Mouse (Mus musculus) B cell, adult 2 months (primary cell): ENCODE measurements around the gene Ptpn13.

ENCODE experiments used
- DNase-seq, 2 experiments: peaks; one replicate each; pipeline ENCODE4 v3.0.0; 2022

The Ptpn13 gene

GRCm38 (mm10) chr5:103423305-103423926 lies 1.6 kb upstream of the Ptpn13 start:
- no peak for DNase-seq

DNA sequence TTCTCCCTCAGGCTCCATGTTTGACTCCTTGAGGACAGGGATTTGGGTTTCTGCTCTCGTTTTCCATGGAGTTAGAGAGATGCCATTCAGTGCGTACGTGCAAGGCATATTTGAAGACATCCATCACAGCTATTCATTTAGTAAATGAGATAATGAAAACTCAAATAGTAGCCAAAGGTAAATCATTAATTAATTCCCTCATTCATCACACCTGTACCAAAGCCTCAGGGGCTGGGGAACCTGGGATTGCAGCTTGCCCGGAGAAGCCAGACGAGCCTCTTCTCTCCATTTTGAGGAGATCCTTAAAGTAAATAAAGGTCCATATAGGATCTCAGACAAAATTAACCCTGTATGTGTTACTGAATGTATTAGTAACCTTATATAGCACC lies 1.1 kb upstream of the Ptpn13 start:
- no peak for DNase-seq

GRCm38 (mm10) chr5:103425363-103426031 lies 505 bp downstream of the Ptpn13 start:
- DNase-seq = no peak

DNA sequence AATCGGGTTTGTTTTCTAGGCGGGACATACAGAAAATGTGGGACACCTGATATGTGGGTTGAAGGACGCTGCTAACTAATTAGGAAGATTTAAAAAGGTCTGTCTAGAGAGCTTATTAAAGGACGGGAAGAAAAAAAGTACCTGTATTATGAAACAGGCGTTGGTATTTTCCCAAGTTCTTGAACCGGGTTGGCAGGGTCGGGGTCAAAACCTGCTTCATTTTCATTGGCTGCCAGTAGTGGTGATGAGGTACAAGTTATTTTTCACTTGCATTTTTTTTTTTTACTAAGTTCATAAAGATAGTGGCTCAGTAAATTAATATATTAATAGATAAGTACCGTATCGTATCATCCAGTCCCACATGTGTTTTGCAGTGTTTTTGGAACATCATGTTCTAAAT lies 1.3 kb downstream of the Ptpn13 start:
- no peak for DNase-seq

GRCm38 (mm10) chr5:103430986-103431385 lies 6.0 kb downstream of the Ptpn13 start:
- no peak for DNase-seq

- DNase-seq = no peak
Measured at GRCm38 (mm10) chr5:103431479-103431878, 6.5 kb downstream of the Ptpn13 start.

DNA sequence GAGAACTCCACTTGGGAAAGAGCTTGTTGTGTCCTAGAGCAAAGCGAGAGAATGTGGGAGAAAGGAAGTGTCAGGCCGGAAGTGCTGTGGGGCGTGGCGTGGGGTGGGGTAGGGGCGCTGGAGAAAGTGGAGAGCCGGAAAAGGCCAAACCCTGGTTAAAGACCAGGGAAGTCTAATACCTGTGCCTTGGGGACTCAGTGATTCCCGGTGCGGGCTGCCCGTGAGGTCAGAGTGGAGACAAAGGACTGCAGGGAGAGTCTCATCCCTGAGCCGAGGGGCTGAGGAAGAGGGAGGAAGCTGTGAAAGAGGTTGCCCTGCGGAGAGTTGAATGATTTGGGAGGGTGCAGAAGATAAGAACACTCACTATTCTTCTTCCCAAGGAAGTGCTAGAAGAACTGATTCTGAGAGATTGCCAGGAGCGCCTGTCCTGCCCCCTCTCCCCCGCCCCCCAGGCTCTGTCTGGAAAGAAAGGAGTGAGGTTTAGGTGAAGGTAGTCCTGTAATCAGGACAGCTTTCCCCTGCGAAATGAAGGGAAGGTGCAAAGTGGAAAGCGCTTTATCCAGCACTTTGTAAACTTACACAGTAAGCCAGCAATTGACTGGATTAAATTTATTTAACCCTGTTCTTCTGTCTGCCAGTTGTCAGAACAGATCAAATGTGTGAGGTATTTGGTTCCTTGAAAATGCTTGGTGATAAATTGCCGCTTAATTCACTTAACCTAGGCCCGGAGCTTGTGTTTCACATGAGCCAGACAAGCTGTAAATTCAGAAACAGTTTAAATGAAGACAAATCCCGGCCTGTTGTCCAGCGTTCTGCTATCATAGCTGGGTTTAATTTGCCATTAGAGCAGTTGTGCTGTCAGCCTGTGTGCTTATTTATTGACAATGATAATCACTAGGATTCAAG lies 11.3 kb downstream of the Ptpn13 start:
- DNase-seq = no peak

GRCm38 (mm10) chr5:103437714-103438113 lies 12.7 kb downstream of the Ptpn13 start:
- no peak for DNase-seq

GRCm38 (mm10) chr5:103439171-103439570 lies 14.2 kb downstream of the Ptpn13 start:
- DNase-seq = no peak

- no peak for DNase-seq
Measured at GRCm38 (mm10) chr5:103440418-103441276, 15.7 kb downstream of the Ptpn13 start.

DNA sequence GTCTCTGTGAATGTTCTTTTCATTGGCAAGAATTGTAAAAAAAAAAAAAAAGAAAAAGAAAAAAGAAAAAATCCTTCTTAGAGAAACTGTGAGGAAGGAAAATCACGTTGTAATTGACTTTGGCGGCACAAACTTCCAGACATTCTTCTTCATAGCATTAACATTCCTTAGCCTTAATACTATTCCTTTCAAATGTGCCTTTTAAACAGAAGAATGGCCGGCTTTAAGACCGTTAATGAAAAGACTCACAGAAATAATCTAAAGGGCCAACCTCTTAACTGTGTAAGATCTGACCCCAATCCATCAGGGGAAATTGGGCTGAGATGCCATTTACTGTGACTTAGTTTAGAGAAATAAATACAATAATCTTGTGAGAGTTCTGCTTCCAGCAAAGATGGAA lies 16.7 kb downstream of the Ptpn13 start:
- DNase-seq = no peak

DNA sequence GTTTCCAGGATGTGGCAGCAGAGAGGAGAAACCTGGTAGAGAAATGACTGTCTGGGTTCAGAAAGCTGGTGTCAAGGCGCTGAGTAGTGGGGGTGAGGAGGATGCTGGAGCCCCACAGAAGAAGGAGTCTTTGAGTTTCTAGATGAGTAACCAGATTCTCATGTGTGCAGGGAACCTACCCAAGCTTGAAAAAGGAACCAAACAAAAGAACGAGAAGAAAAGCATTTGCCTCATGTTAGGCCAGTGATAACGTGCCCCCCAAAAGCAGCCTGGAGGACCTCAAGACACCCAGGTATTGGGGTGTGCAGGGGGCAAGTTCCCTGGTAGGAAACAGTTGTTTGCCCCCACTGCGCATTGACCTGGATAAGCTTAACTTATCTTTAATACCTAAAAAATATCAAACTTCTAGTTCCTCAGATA lies 17.3 kb downstream of the Ptpn13 start:
- DNase-seq = no peak

- DNase-seq = no peak
Measured at GRCm38 (mm10) chr5:103442921-103443320, 17.9 kb downstream of the Ptpn13 start.

DNA sequence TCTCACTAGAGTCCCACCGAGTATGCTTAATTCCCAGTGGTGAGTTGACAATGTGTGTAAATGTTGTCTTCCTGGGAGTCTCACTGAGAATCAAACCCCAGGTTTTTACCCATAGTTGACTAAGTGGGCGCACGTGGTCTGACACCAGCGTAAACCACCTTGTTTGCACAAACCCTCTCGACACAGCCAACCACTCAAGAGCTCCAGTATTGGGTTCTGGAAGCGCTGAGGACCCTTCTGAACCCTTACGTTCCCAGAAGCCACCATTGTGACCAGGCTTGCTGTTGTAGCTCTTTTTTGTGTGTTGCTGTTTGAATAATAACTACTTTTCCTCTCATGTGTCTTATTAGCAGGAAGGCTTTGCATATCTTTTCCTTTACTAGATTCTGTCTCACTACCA lies 20.4 kb downstream of the Ptpn13 start:
- DNase-seq = no peak

GRCm38 (mm10) chr5:103447806-103448416 lies 22.9 kb downstream of the Ptpn13 start:
- no peak for DNase-seq

DNA sequence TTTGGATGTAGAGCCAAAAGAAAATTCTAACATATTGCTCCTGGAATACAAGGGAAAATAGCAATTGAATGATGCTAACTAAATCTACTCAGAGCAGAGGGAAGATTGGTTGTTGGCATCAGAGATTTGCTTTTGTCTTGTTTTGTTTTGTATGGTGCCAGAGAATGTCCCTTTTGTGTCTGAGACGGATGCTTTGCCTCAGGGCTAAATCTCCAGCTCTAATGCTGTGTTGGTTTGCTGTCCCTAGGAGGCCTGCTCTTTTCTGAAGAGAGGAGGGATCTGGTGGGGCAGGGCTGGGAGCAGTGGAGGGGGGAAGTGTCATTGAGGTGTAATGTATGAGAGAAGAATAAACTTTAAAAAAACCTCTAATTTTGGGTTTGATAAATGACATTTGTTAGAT lies 23.5 kb downstream of the Ptpn13 start:
- no peak for DNase-seq

GRCm38 (mm10) chr5:103450663-103451062 lies 25.7 kb downstream of the Ptpn13 start:
- no peak for DNase-seq

DNA sequence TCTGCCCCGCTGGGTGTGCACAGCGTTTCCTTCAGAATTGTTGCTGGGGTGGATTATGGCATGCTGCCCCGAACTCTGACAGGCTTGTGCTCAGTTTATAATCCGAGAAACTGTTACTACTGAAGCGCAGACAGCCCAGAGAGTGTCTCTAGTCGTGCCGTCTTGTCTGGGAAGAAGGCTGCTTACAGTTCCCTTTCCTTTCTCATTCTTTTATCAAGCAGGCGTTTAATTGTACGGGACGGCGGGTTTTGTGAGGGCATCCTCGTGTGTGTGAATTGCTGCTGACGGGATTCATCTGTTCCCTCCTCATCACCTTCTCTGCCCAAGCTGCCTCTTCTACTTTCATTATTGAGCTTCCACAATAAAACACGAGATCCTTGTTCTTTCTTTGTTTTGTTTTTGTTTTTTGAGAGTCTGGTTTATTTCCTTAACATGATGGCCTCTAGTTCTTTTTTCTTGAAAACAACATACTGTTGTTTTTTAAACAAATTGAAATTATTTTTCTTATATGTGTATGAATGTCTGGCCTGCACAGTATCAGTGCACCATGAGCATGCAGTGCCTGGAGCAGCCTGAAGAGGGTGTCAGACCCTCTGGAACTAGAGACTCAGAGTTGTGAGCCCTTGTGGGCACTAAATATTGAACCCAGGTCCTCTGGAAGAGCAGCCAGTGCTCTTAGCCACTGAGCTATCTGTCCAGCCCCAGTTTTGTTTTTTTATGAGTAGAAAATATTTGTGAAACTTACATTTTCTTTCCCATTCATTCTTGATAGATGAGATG lies 28.6 kb downstream of the Ptpn13 start:
- DNase-seq = no peak

- no peak for DNase-seq
Measured at GRCm38 (mm10) chr5:103456794-103457193, 31.8 kb downstream of the Ptpn13 start.

DNA sequence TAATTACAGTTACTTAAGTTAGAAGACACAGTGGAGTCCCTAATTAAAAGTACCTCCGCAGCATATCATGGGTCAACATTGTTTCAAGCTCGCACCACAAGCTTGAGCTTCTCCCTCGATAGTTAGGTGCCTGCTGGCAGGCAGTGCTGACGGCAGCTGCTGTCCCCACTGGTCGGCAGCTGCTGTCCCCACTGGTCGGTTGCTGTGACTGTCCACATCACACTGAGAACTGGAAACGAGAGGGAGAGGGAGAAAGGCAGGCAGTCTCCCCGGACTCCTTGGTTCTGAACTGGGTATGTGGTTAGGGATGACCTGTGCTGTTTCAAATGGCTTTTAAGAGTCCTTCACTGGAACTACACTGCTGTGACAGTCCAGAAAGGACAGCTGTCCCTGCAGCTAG lies 33.4 kb downstream of the Ptpn13 start:
- no peak for DNase-seq

DNA sequence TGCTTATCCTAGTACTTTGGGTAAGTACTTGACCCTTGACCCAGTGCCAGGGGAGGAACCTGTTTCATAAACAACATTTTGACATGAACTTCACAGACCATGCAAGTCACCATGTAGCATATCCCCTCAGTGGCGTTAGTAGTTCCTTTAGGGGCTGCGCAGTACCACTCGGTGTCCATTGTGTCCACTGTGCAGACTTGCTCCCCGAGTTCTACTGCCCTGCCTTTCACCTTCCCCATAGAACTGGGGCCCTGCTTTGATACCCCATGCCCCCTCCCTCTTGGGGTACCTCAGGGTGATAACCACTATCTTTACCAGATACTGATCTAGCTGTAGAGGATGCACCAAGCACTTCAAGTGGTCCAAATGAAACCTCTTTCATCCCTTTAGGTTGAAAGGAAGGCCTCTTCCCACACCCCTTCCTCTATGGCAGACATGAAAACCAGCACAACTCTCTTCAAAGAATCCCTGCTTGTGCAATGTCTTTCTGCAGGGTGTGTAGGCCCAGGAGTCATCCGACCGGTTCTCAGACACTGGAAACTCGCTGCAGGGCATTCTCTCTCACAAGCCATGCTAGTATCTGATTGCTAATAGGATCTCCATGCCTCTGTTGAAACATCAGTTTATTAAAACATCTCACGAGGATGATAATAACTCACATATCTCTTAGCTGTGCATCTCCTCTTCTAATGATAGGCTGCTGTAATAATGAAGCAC lies 34.1 kb downstream of the Ptpn13 start:
- no peak for DNase-seq
